Mouse (Mus musculus): ENCODE measurements around the gene Hnrnpul1.
A peak's percentile ranks its signal among the peaks of the same experiment; 100 is the strongest.

The Hnrnpul1 gene

DNA sequence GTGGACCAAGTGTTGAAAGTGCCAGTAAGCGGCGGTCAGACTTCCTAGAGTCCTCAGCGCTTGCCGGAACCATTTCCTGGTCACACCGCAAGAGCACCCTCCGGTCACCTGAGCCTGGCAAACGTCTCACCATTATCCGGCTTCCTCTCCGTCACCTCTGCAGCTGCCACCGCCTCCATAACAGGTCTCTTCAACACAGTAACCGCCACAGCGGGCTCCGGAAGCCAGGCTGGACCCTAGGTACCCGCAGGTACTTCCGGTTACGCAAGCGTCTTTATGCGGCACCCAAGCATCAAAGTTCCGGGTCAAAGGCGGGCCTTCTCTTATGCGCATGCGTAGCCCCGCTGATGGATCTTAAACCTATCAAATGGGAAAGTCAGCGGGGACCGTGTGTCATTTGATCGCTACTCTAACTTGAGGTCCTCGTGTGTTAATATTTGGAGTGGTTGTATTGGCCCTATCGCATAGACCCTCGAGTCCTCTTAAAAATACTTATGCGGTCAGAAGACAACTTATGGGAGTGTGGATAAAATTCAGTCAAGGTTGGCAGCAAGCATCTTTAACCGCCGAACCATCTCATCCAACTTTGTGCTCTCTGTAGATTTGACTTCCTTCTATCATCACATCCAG is 35.7 kb downstream of the Hnrnpul1 start, which contains the start of gene Ccdc97:
TSS of gene Ccdc97 (minus strand) at position 301 of the 630 bp plus-strand sequence.
- peak; percentile 80 to 90 for DNase-seq

- no peak for DNase-seq
Measured at GRCm38 (mm10) chr7:25717478-25717877, 37.1 kb downstream of the Hnrnpul1 start.

- no peak for DNase-seq
Measured at GRCm38 (mm10) chr7:25715731-25716271, 38.8 kb downstream of the Hnrnpul1 start.

GRCm38 (mm10) chr7:25714581-25714980 is 40.0 kb downstream of the Hnrnpul1 start:
- no peak for DNase-seq

GRCm38 (mm10) chr7:25712801-25713200 is 41.8 kb downstream of the Hnrnpul1 start:
- DNase-seq: no peak

DNA sequence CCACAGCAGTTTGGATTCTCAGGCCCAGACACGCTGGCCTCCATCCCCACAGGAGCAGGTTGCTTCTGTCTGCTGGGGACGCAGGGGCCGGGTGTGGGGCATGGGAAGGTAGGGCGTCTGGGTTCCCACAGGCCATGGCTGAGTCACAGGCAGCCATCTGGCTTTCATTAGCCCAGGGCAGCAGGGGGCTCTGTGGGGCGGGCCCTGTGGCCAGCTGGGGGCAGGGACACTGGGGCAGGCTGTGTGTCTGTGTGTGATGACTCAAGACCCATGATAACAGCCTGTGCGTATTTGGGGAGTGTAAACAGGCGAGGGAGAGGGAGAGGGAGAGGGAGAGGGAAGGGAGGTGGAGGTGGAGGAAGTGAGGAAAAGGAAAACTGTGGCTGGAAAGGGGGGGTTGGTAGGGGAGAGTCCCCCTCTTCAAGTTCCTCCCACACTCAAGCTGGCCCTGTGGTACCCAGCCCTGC is 42.8 kb downstream of the Hnrnpul1 start:
- DNase-seq: no peak

DNA sequence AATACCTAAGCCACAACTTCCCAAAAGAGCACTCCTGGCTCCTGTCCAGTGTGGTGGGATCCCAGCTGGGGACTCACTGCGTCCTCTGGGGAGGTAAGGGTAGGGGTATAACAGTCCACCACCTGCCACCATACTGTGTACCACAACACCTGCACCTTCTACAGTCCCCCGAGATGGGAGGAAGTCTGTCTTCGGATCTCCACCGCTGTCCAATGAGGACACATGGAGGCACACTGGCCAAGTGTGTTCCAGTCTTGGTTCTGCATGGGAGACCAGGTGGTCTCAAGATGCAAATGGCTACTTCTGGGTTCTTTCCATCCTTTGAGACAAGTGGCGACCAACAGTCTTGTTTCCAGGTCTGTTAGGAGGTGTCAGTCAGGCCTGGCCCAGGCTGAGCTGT is 43.4 kb downstream of the Hnrnpul1 start:
- DNase-seq: no peak

GRCm38 (mm10) chr7:25710519-25711130 is 43.9 kb downstream of the Hnrnpul1 start:
- DNase-seq: no peak

- no peak for DNase-seq
Measured at GRCm38 (mm10) chr7:25709961-25710360, 44.6 kb downstream of the Hnrnpul1 start.

DNA sequence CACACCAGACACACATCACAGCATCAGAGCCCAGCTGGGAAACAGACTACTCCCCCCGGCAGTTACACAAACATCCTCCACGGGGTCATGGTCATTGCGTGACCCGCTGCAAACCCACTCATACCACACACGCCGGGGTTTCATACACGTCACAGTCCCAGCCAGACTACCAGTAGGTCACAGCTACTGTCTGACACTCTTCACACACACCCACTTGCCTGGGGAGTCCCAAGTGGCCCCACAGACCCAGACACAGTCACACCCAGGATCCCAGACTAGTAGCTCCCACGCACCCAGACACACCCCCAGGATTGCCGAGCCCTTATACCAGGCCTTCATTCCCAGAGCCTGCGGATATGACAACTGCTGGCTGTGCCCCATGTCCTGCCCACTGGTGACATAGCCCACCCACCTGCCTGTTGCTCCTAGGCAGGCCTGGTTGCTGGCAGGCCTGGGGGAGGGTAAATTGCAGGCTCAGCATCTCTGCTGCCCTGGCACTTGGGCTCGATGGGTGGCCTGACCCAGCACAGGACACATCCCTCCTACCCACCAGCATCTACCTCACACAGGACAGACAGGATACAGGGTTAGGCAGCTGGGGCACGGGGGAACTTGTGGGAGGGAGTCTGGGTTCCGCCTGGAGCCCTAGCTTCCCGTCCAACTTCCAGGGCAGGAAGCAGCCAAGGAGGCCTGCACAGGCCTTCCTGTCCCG is 46.8 kb downstream of the Hnrnpul1 start:
- DNase-seq: no peak

- no peak for DNase-seq
Measured at GRCm38 (mm10) chr7:25706578-25707170, 47.9 kb downstream of the Hnrnpul1 start.

- DNase-seq: no peak
Measured at GRCm38 (mm10) chr7:25705801-25706251, 48.7 kb downstream of the Hnrnpul1 start.

- no peak for DNase-seq
Measured at GRCm38 (mm10) chr7:25704716-25705364, 49.7 kb downstream of the Hnrnpul1 start.

DNA sequence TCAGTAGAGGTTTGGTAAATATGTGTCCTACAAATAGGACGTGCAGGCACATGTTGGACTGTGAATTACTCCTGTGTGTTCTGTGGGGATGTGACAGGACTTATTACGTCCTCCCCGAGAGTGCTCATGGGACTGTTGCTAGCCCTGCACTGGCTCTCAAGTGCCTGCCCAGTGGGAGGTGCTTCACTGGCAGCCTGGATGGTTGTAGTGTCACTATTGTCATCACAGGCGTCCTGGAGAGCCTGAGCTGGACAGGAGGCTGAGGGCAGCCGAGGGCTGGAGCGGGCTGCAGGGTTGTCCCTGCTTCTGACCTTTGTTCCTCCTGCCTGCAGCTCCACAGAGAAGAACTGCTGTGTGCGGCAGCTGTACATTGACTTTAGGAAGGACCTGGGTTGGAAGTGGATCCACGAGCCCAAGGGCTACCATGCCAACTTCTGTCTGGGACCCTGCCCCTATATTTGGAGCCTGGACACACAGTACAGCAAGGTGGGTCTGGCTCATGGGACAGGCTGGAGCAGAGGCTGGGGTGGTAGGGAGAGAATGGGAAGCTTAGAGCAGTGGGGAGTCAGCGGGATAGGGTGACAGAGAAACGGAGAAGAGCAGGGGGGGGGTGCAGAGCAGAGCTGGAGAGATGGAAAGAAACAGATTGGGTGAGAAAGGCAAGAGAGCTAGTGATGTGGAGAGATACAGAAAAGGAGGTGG is 50.6 kb downstream of the Hnrnpul1 start:
- no peak for DNase-seq

DNA sequence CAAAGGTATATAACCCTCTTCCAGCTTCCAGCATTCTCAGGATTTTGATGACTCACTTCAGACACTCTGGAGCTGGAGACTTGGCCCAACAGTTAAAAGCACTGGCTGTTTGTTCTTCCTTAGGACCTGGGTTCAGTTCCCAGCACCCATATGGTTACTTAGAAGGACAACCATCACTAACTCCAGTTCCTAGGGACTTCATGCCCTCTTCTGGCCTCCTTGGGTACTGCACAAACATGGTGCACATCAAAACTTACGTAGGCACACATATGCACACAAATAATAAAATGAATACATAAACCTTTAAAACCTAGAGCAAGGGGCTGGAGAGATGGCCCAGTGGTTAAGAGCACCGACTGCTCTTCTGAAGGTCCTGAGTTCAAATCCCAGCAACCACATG is 52.2 kb downstream of the Hnrnpul1 start:
- no peak for DNase-seq

GRCm38 (mm10) chr7:25700732-25701131 is 53.8 kb downstream of the Hnrnpul1 start:
- DNase-seq: no peak

DNA sequence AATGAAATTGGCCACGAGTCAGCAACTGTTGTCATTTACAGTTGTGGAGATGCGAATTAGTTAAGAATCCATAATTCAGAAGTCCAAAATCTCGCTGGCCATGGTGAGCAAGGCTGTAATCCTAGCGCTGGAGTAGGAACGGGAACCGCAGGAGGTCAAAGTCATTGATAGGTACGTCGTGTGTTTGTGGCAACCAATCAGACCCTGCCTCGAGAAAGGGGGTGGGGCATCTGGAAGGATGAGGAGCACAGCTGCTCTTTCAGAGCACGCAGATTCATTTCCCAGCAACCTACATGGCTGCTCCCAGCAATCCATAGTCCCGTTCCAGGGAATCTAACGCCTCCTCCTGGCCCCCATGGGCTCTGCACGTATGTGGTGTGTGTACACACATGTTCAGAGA is 54.7 kb downstream of the Hnrnpul1 start:
- no peak for DNase-seq

GRCm38 (mm10) chr7:25694104-25694503 is 60.5 kb downstream of the Hnrnpul1 start:
- DNase-seq: no peak

GRCm38 (mm10) chr7:25690051-25690450 is 64.5 kb downstream of the Hnrnpul1 start:
- no peak for DNase-seq

DNA sequence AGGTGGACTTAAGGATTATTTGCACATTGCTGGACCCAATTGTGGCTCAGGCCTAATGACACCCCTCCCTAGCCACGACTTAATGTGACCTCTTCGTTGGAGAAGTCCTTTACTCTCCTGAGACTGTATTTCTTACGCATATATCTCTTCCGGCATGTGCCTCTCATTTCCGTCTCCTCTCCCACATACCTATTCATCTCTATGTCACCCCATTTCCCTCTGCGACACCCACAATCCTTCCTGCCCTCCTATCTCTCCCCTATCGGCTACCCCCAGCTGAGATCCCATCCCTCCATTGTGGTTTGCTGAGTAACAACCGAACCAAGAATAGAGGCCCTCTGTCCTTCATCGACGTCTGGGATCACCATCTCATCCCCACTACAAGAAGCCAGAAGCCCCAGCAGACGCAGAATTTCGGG is 64.9 kb downstream of the Hnrnpul1 start:
- DNase-seq: no peak

- DNase-seq: peak; percentile 73 to 80
Measured at GRCm38 (mm10) chr7:25688810-25689586, 65.6 kb downstream of the Hnrnpul1 start.
